Mouse (Mus musculus) intestine, embryonic 15.5 days (tissue): ENCODE measurements around the gene Slc25a53. TPM values are rescaled to one million over a fixed set of nuclear protein-coding genes. Genes with fewer than 3 reads are reported as not detected.
"Not testable (repeated sequence)": the region's sequence is repeated elsewhere in the genome, so short reads cannot be mapped to it uniquely, and the experiment has no call there.

Experiments
- ATAC-seq: fragments of 200-750 bp; cut with Nextera tagmentation; 2 replicates; pipeline ENCODE4 v1.8.0; 2017; ENCODE audit warnings: moderate TSS enrichment, moderate library complexity
- H3K27ac ChIP-seq: fragments of 300-500 bp; sonication (generic); 2 replicates; pipeline ENCODE4 v1.5.1; 2015; ENCODE audit warnings: mild to moderate bottlenecking, inconsistent platforms
- H3K27me3 ChIP-seq: fragments of 300-500 bp; sonication (generic); replicated peaks from 2 replicates; pipeline ENCODE4 v1.6.1; 2015; ENCODE audit warnings: inconsistent platforms
- H3K36me3 ChIP-seq: fragments of 300-500 bp; sonication (generic); 2 replicates; pipeline ENCODE4 v1.6.1; 2015; ENCODE audit warnings: inconsistent platforms
- H3K4me1 ChIP-seq: fragments of 300-500 bp; sonication (generic); replicated peaks from 2 replicates; pipeline ENCODE4 v1.6.1; 2015; ENCODE audit warnings: inconsistent platforms
- H3K4me2 ChIP-seq: fragments of 300-500 bp; sonication (generic); replicated peaks from 2 replicates; pipeline ENCODE4 v1.6.1; 2015; ENCODE audit warnings: mild to moderate bottlenecking, inconsistent platforms
- H3K4me3 ChIP-seq: fragments of 300-500 bp; sonication (generic); replicated peaks from 2 replicates; pipeline ENCODE4 v1.5.1; 2015; ENCODE audit warnings: inconsistent platforms
- H3K9ac ChIP-seq: fragments of 300-500 bp; sonication (generic); 2 replicates; pipeline ENCODE4 v1.6.1; 2015; ENCODE audit warnings: inconsistent platforms
- H3K9me3 ChIP-seq: fragments of 300-500 bp; sonication (generic); 2 replicates; pipeline ENCODE4 v1.6.1; 2016; ENCODE audit warnings: inconsistent platforms
- WGBS: fragments of 180-500 bp; shearing (Covaris S2); methylation state at CpG from one replicate; pipeline ENCODE4 v1.1.7; 2015; 5-methylcytosine and 5-hydroxymethylcytosine counted together
- polyA plus RNA-seq: library from polyadenylated mRNA; unstranded; fragments of >200 nt; fragmentation: Nextera tagmentation; extraction: Ambion mirVana; gene quantifications from 2 replicates; pipeline ENCODE4 v1.2.1, GENCODE M21; 2015

The Slc25a53 gene
- polyA plus RNA-seq, 1 experiment from 2014 or later = 7.5 TPM

DNA sequence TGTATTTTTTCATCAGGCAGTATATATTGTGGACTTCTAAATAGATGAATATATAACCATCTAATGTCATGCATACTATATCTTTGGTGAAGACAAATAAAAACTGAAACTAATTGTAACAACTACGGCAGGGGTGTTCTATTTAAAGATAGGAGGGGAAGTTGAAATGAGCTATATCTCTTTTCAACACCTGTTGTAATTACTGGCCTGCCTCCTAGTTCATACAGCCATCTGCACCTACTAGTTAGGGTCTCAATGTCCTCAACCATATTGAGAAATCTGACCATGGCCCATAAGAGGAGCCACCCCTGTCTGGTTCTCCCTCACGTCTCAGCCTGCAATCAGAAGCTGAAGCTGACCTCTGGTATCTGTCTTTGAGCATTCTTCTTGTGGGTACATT is 41.8 kb downstream of the Slc25a53 start:
- WGBS = 71% methylated on average over 2 of the region's 2 CpGs
- no peak for ATAC-seq

DNA sequence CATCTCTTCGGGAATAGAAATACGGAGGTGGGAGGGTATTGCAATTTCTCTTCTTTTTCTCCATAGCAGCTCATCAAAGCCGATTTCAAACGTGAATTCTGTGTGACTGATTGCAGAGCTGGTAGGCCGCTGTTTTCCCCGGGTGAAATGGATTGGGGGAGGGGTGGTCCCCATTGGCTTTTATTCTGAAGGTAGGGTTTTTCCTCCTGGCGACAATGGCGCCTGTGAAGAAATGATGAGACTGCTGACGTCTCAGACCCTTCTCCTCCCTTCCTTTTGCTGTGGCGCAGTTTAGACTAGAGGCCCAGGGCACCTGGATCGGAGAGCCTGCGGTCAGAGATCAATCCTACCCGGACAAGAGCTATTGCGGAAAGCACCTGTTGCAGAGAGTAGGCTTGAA is 44.5 kb downstream of the Slc25a53 start:
- Histone ChIP-seq H3K9ac (no peak overlapping the region), H3K9me3 (no peaks in the 10 kb centered on the region), H3K36me3 (no peaks in the 10 kb centered on the region), H3K4me3 (peak overlapping the region; percentile 33; the same call in 1 of the 2 replicates), H3K4me1 (no peaks in the 10 kb centered on the region), H3K4me2 (peak overlapping the region; percentile 71), H3K27me3 (peaks cover 9% of the 10 kb centered on the region), H3K27ac (no peak overlapping the region)
- no peak for ATAC-seq
- 30% methylated on average over 14 of the region's 14 CpGs for WGBS

More for the DNA sequence above, 41.8 kb downstream of the Slc25a53 start:
- no peak overlapping the region for H3K9ac ChIP-seq
- no peak overlapping the region for H3K4me3 ChIP-seq
- H3K27ac ChIP-seq = no peak overlapping the region
- peaks cover 9% of the 10 kb centered on the region for H3K27me3 ChIP-seq
- H3K4me1 ChIP-seq = no peaks in the 10 kb centered on the region
- H3K36me3 ChIP-seq = no peaks in the 10 kb centered on the region
- no peak overlapping the region for H3K4me2 ChIP-seq
- H3K9me3 ChIP-seq = no peaks in the 10 kb centered on the region

DNA sequence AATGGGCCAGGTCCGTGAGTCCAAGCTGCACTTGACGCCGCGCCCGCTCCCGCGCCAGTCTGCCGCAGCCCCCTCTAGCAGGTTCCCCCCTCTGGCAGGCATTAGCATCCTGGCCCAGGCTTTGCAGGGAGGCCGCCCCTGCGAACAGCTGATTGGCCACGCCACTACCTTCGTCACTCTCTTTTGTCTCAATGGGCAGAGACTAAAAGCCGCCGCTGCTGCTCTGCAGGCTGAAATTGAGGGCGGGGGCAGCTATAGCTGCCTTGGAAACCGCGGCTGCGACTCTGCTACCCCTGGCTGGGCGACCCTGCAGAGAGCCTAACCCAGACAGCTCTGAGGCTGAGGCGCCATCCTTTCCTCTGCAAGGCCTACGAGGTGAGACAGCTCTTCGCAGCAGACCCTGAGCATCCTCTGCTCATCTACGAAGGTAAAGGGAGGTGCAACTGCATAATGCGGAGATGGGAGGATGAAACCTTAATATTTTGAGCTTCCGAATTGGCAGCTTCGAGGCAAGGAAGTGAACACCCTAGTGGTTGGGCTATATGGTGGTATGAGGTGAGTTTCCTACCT is 45.0 kb downstream of the Slc25a53 start, which contains the start of gene Zcchc18:
TSS of gene Zcchc18 (plus strand) at position 178 of the 570 bp plus-strand sequence.
- Histone ChIP-seq H3K4me3 (peak within 1 kb of the TSS; percentile 33), H3K4me2 (peak within 1 kb of the TSS; percentile 71), H3K9me3 (no peaks in the 10 kb centered on the region), H3K27ac (no peak within 1 kb of the TSS), H3K27me3 (peaks cover 9% of the 10 kb centered on the region), H3K9ac (0 out of 2 replicates have a peak within 1 kb of the TSS, but pooled peaks have one; percentile 26), H3K36me3 (no peaks in the 10 kb centered on the region), H3K4me1 (no peaks in the 10 kb centered on the region)
- peak; percentile 93 for ATAC-seq
- 21% methylated on average over 26 of the region's 26 CpGs for WGBS

DNA sequence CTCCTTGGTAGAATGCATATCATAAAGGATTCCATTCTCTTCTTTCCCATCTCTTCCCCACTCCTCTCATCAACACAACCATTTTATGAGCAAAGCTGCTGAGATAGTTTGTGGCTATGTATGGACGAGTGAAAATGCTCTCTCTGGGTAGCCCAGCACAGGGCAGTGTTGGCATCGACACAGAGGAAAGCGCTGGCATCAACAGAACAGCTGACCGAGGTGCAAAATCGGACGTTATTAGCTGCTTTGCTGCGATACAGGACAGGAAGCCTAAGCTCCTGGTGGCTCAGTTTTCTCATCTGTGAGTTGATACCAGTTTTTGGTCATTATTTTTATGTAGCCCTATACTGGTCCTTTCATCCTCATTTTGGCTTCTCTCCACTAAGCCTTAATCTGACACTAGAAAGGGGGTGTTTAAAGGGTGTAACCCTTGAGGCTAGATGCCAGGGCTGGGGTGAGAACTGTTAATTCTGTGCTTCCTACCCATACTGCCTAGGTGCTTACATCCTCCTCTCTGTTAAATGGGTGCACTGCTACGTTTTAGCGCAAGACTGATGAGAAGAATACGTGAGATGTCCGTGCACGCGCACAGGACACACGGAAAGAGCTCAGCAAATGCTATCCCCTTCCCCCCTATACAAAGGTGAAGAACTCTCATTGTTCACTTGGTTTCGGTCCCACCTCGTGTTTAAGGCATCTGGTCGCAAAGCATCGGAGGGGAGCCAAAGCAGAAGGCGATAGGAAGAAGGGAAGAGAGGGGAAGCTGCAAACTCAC is 45.7 kb downstream of the Slc25a53 start:
- peak; percentile 41 for ATAC-seq
- peak overlapping the region; percentile 33 for H3K4me3 ChIP-seq
- 0 out of 2 replicates have a peak overlapping the region, but pooled peaks have one; percentile 26 for H3K9ac ChIP-seq

DNA sequence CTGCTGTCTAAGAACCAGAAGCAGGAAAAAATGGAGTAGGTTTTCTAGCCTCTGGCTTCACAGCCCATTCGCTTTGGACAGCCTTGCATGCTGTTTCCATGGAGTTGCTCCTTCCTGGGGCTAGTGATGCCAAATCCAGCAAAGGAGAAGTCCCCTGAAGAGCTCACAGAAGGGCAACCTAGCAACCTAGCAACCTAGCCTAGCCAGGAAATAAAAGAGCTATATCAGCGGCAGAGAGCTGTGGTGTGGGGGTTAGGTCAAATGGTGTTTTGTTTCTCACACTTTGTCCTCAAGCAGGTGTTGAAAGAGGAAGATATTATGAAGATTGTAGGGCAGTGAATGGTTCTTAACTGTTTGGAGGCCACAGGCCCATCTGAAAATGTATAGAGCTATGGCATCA is 46.8 kb downstream of the Slc25a53 start:
- H3K36me3 ChIP-seq = no peaks in the 10 kb centered on the region
- no peak overlapping the region for H3K27ac ChIP-seq
- no peak overlapping the region for H3K9ac ChIP-seq
- H3K4me2 ChIP-seq = no peak overlapping the region
- 74% methylated on average over 2 of the region's 2 CpGs for WGBS
- H3K4me1 ChIP-seq = no peaks in the 10 kb centered on the region
- H3K9me3 ChIP-seq = no peaks in the 10 kb centered on the region
- ATAC-seq = no peak
- peaks cover 9% of the 10 kb centered on the region for H3K27me3 ChIP-seq
- H3K4me3 ChIP-seq = no peak overlapping the region

More for the DNA sequence above, 45.7 kb downstream of the Slc25a53 start:
- H3K27ac ChIP-seq = no peak overlapping the region
- H3K9me3 ChIP-seq = no peaks in the 10 kb centered on the region
- WGBS = 22% methylated on average over 19 of the region's 19 CpGs
- H3K4me2 ChIP-seq = peak overlapping the region; percentile 71
- H3K36me3 ChIP-seq = no peaks in the 10 kb centered on the region
- H3K4me1 ChIP-seq = no peaks in the 10 kb centered on the region
- H3K27me3 ChIP-seq = peaks cover 9% of the 10 kb centered on the region

DNA sequence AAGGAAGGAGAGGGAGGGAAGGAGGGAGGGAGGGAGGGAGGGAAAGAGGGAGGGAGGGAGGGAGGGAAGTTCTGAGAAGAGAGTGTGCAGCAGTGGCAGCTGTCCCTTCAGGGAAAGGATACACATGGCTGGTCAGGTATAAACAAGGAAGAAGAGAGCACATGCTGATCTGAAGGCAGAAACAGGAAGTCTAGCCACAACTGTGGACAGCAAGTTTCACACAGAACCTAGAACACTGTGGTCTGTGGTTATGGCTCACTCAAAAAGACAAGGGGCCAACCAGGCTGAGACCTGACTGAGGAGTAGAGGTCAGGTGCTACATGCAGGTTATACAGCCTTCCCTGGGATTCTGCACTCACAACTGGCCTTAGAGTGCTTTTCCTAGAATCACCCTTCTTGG is 52.1 kb downstream of the Slc25a53 start:
- ATAC-seq = no peak
- no peak overlapping the region for H3K9ac ChIP-seq
- H3K4me1 ChIP-seq = no peaks in the 10 kb centered on the region
- no peaks in the 10 kb centered on the region for H3K27me3 ChIP-seq
- no peak overlapping the region for H3K4me2 ChIP-seq
- no peak overlapping the region for H3K27ac ChIP-seq
- H3K4me3 ChIP-seq = no peak overlapping the region
- H3K36me3 ChIP-seq = no peaks in the 10 kb centered on the region
- H3K9me3 ChIP-seq = no peaks in the 10 kb centered on the region

DNA sequence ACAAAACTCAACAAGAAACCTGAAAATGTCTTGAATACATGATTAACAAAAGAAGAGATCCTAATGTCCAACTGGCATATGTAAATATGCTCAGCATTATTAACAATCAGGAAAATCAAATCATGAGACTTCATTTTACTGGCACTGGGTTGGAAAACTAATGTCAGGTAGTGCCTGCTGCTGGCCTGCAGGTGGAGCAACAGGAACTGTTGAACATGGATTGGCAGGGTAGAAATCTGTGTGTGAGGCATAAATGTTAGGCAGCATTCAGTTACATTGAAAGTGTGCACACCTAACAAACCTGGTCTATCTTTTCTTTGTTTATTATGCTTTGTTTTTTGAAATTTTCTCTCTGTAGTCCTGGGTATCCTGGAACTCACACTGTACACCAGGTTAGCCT is 59.5 kb downstream of the Slc25a53 start:
- no peak overlapping the region for H3K4me2 ChIP-seq

DNA sequence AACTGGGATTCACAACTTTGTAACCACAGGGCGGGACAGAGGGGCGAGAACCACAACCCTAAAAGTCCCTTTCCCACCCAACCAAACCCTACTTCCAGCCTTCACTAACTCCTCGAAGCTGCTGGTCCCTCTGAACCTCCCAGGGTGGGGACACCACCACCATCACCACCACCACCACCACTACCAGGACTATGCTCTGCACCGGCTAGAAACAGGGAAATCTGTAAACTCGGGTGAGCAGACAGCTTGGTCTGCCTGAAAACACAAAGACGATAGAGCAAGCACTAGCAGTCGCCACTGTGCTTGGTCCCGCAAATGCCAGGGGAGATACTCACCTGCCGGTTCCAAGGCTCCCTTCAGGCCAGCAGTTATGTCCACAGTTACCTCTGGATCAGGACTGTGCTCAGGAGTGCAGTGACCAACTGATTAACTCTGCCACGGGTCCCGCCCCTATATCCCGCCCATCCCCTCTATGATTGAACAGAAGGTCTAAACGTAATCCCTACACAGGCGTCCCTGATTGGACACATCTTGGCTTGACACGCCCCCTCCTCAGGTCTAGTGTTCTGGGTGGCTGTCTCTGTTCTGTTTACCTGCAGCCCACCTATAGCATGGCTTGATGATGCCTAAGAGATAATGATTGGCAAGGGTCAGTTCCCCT is 61.5 kb downstream of the Slc25a53 start, which contains the start of the genes Tmsb15l and Tmsb15b1:
TSS of gene Tmsb15l (minus strand) at position 446 of the 661 bp plus-strand sequence.
TSS of gene Tmsb15b1 (minus strand) at position 451 of the 661 bp plus-strand sequence.
- H3K4me3 ChIP-seq = peak within 1 kb of the TSS; percentile 40
- H3K4me2 ChIP-seq = peak within 1 kb of the TSS; percentile 56
- peak within 1 kb of the TSS; percentile 46 for H3K9ac ChIP-seq
- no peaks in the 10 kb centered on the region for H3K27me3 ChIP-seq
- WGBS = 30% methylated on average over 15 of the region's 15 CpGs
- H3K4me1 ChIP-seq = no peaks in the 10 kb centered on the region
- no peak within 1 kb of the TSS for H3K27ac ChIP-seq
- H3K9me3 ChIP-seq = no peaks in the 10 kb centered on the region
- H3K36me3 ChIP-seq = no peaks in the 10 kb centered on the region
- peak; percentile 100 for ATAC-seq

More for the DNA sequence above, 59.5 kb downstream of the Slc25a53 start:
- Histone ChIP-seq H3K9me3 (no peaks in the 10 kb centered on the region), H3K4me1 (no peaks in the 10 kb centered on the region), H3K27ac (no peak overlapping the region), H3K4me3 (no peak overlapping the region), H3K36me3 (no peaks in the 10 kb centered on the region), H3K9ac (no peak overlapping the region), H3K27me3 (no peaks in the 10 kb centered on the region)
- ATAC-seq = no peak

DNA sequence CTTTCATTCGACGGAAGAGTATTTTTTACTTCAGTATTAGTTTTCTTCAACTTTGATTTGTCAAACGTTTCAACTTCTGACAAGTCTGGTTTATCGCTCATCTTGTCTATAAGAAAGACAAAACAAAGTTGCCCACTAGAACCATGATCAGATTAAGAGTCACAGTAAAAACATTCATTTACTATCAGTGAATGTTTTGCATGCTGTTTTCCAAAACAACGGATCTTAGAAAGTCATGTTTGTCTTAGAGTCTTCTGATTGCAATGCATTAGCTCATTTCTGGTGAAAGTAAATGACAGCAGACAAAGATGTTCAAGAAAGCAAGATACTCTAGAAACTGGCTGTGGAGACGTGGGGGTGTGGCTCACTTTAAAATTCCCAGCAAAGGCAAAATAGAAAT is 62.7 kb downstream of the Slc25a53 start, which contains the start of gene Tmsb15b2:
TSS of gene Tmsb15b2 (minus strand) at position 101 of the 400 bp plus-strand sequence.
- Histone ChIP-seq H3K9ac (peak within 1 kb of the TSS; percentile 46; the same call in 1 of the 2 replicates), H3K4me3 (peak within 1 kb of the TSS; percentile 40), H3K4me2 (peak within 1 kb of the TSS; percentile 56)
- H3K27ac ChIP-seq, H3K9me3 ChIP-seq, H3K27me3 ChIP-seq, H3K4me1 ChIP-seq, H3K36me3 ChIP-seq, ATAC-seq: not testable (repeated sequence)
- WGBS = 86% methylated on average over 6 of the region's 6 CpGs

DNA sequence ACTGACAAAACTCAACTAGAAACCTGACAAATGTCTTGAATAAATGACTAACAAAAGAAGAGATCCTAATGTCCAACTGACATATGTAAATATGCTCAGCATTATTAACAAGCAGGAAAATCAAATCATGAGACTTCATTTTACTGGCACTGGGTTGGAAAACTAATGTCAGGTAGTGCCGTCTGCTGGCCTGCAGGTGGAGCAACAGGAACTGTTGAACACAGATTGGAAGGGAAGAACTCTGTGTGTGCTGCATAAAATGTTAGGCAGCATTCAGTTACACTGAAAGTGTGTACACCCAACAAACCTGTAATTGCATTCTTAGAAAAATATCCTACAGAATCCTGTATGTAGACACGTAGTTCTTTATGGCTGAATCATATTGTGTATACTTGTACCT is 78.4 kb downstream of the Slc25a53 start:
- WGBS = 27% methylated on average over 2 of the region's 2 CpGs
- Histone ChIP-seq H3K4me3 (no peak overlapping the region), H3K4me2 (no peak overlapping the region), H3K27me3 (no peaks in the 10 kb centered on the region), H3K36me3 (no peaks in the 10 kb centered on the region), H3K4me1 (no peaks in the 10 kb centered on the region), H3K9me3 (no peaks in the 10 kb centered on the region), H3K27ac (no peak overlapping the region), H3K9ac (no peak overlapping the region)
- no peak for ATAC-seq

DNA sequence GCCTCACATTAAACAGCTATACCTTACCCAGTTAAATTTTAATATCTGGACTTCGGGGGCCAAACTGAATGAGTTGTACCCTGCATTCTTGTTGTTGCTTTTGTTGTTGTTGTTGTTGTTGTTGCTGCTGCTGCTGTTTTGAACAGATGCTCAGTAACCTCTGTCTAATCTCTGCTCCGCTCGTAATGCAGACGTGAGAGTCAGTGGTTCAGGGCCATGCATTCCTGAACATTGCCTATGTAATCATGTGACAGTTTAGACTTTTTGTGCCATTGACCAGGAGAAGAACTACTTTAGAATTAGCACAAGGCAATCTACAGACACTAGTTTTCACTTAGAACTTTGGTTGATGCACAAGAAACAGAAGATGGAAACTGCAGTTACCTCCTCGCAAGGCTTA is 79.8 kb downstream of the Slc25a53 start:
- 63% methylated on average over 5 of the region's 5 CpGs for WGBS
- ATAC-seq = peak; percentile 52
- not testable (repeated sequence) for H3K36me3 ChIP-seq, H3K9me3 ChIP-seq, H3K27ac ChIP-seq, H3K27me3 ChIP-seq, H3K4me1 ChIP-seq, H3K9ac ChIP-seq
- Histone ChIP-seq H3K4me2 (peak overlapping the region; percentile 45; the same call in 1 of the 2 replicates), H3K4me3 (peak overlapping the region; percentile 32; the same call in 1 of the 2 replicates)

DNA sequence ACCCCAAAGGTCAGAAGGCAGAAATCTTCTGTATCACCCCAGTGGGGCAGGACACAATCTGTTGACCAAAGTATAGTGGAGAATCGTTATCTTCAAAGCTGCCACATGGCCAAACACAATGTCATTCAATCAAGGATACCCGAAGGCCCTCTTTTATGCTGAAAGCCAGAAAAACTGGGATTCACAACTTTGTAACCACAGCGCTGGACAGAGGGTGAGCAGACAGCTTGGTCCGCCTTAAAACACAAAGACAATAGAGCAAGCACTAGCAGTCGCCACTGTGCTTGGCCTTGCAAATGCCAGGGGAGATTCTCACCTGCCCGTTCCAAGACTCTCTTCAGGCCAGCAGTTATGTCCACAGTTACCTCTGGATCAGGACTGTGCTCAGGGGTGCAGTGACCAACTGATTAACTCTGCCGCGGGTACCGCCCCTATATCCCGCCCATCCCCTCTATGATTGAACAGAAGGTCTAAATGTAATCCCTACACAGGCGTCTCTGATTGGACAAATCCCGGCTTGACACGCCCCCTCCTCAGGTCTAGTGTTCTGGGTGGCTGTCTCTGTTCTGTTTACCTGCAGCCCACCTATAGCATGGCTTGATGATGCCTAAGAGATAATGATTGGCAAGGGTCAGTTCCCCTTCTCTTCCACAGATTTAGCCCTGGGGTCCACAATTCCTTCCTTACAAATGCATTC is 80.4 kb downstream of the Slc25a53 start:
- Histone ChIP-seq H3K4me2 (peak overlapping the region; percentile 45), H3K4me3 (peak overlapping the region; percentile 32)
- H3K27ac ChIP-seq, H3K36me3 ChIP-seq, H3K4me1 ChIP-seq, H3K9me3 ChIP-seq, H3K9ac ChIP-seq, H3K27me3 ChIP-seq: not testable (repeated sequence)
- WGBS = 35% methylated on average over 13 of the region's 13 CpGs
- ATAC-seq = peak; percentile 98
